Mouse (Mus musculus): ENCODE data around the gene Gm49361. TPM values are rescaled to one million over a fixed set of nuclear protein-coding genes. Genes with fewer than 3 reads are reported as not detected.
"Not testable (repeated sequence)": the region's sequence is repeated elsewhere in the genome, so short reads cannot be mapped to it uniquely, and the experiment has no call there.

Gm49361 gene
- polyA plus RNA-seq, 1 experiment: 4.2 TPM

DNA sequence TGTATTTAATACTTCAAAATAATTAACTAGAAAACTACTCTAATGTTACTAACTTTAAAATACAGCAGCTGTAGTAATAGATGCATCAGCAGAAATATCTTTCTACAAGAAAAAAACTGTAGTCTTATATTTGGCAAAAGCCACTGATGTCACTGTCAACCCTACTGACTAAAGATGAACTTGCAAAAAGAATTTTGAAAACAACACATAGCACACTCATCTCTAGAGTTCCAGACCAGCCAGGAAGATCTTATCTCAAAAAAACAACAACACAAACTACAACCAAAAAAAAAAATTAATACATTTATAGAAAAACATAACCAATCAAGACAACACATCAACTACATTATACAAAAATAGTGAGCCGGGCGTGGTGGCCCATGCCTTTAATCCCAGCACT is 88.4 kb downstream of the Gm49361 start:
- TF ChIP-seq POLR2A (IDR thresholded peaks at IDR 0.05; ENCODE audit: control insufficient read depth, low read depth, low read length): no peak
- no peak for TF ChIP-seq CTCF (IDR thresholded peaks at IDR 0.05; ENCODE audit: control insufficient read depth, insufficient read depth, insufficient replicate concordance, low read depth, low read length)
- H3K4me3 ChIP-seq (ENCODE audit: control insufficient read depth, low read depth, low read length): no peak overlapping the region
- H3K36me3 ChIP-seq (ENCODE audit: control insufficient read depth, insufficient read depth, low read length): no peaks in the 10 kb centered on the region
- no peak overlapping the region for H3K27ac ChIP-seq (ENCODE audit: control insufficient read depth, insufficient read depth, low read depth, low read length)
- H3K27me3 ChIP-seq (ENCODE audit: control insufficient read depth, insufficient read depth, low read length): no peaks in the 10 kb centered on the region
- no peaks in the 10 kb centered on the region for H3K4me1 ChIP-seq (ENCODE audit: control insufficient read depth, insufficient read depth, low read length)

DNA sequence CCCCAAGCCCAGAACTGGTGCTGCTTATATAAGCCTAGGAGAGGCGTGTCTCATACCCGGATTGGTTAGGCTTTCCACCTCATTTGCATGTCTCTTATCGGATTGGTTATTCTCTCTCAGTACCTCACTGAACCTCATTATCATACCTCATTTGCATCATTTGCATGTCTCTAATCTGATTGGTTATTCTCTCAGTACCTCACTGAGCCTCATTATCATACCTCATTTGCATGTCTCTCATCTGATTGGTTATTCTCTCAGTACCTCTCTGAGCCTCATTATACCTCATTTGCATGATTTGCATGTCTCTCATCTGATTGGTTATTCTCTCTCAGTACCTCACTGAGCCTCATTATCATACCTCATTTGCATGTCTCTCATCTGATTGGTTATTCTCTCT is 89.4 kb downstream of the Gm49361 start:
- not testable (repeated sequence) for H3K27me3 ChIP-seq (ENCODE audit: control insufficient read depth, insufficient read depth, low read length); H3K36me3 ChIP-seq (ENCODE audit: control insufficient read depth, insufficient read depth, low read length); H3K4me3 ChIP-seq (ENCODE audit: control insufficient read depth, low read depth, low read length)

DNA sequence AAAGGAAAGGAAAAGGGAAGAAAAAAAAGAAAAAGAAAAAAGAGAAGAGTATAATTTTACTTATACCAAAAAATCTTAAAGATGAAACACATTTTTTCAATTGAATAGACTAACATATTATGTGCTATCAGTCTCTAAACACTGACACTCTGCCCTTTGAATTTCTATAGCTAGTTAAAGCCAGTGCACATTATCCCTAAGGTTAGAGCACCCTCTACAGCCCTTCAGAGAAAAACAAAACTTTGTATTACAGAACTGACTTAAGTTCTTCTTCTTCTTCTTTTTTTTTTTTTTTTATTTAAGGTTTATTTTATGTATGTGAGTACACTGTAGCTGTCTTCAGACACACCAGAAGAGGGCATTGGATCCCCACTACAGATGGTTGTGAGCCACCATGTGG is 96.4 kb downstream of the Gm49361 start:
- H3K4me1 ChIP-seq (ENCODE audit: control insufficient read depth, insufficient read depth, low read length): no peaks in the 10 kb centered on the region
- H3K27ac ChIP-seq (ENCODE audit: control insufficient read depth, insufficient read depth, low read depth, low read length): no peak overlapping the region
- H3K27me3 ChIP-seq (ENCODE audit: control insufficient read depth, insufficient read depth, low read length): no peaks in the 10 kb centered on the region
- TF ChIP-seq CTCF (IDR thresholded peaks at IDR 0.05; ENCODE audit: control insufficient read depth, insufficient read depth, insufficient replicate concordance, low read depth, low read length) (no peak), POLR2A (IDR thresholded peaks at IDR 0.05; ENCODE audit: control insufficient read depth, low read depth, low read length) (no peak)
- H3K36me3 ChIP-seq (ENCODE audit: control insufficient read depth, insufficient read depth, low read length): no peaks in the 10 kb centered on the region; the same call in 1 of the 2 replicates
- H3K4me3 ChIP-seq (ENCODE audit: control insufficient read depth, low read depth, low read length): no peak overlapping the region

More for the DNA sequence above, 89.4 kb downstream of the Gm49361 start:
- not testable (repeated sequence) for H3K27ac ChIP-seq (ENCODE audit: control insufficient read depth, insufficient read depth, low read depth, low read length); H3K4me1 ChIP-seq (ENCODE audit: control insufficient read depth, insufficient read depth, low read length)

- no peaks in the 10 kb centered on the region for H3K4me1 ChIP-seq (ENCODE audit: control insufficient read depth, insufficient read depth, low read length)
- no peaks in the 10 kb centered on the region for H3K27me3 ChIP-seq (ENCODE audit: control insufficient read depth, insufficient read depth, low read length)
- no peaks in the 10 kb centered on the region; the same call in 1 of the 2 replicates for H3K36me3 ChIP-seq (ENCODE audit: control insufficient read depth, insufficient read depth, low read length)
- no peak overlapping the region for H3K4me3 ChIP-seq (ENCODE audit: control insufficient read depth, low read depth, low read length)
- no peak overlapping the region for H3K27ac ChIP-seq (ENCODE audit: control insufficient read depth, insufficient read depth, low read depth, low read length)
- TF ChIP-seq POLR2A (IDR thresholded peaks at IDR 0.05; ENCODE audit: control insufficient read depth, low read depth, low read length) (no peak), CTCF (IDR thresholded peaks at IDR 0.05; ENCODE audit: control insufficient read depth, insufficient read depth, insufficient replicate concordance, low read depth, low read length) (no peak)
Observed at GRCm38 (mm10) chr14:57646155-57646554, 99.7 kb downstream of the Gm49361 start.

- H3K27me3 ChIP-seq (ENCODE audit: control insufficient read depth, insufficient read depth, low read length): no peaks in the 10 kb centered on the region
- no peaks in the 10 kb centered on the region for H3K4me1 ChIP-seq (ENCODE audit: control insufficient read depth, insufficient read depth, low read length)
- TF ChIP-seq POLR2A (IDR thresholded peaks at IDR 0.05; ENCODE audit: control insufficient read depth, low read depth, low read length) (no peak), CTCF (IDR thresholded peaks at IDR 0.05; ENCODE audit: control insufficient read depth, insufficient read depth, insufficient replicate concordance, low read depth, low read length) (no peak)
- no peak overlapping the region for H3K4me3 ChIP-seq (ENCODE audit: control insufficient read depth, low read depth, low read length)
- H3K36me3 ChIP-seq (ENCODE audit: control insufficient read depth, insufficient read depth, low read length): no peaks in the 10 kb centered on the region
- H3K27ac ChIP-seq (ENCODE audit: control insufficient read depth, insufficient read depth, low read depth, low read length): no peak overlapping the region
Observed at GRCm38 (mm10) chr14:57639153-57639552, 106.8 kb downstream of the Gm49361 start.

- H3K4me1 ChIP-seq (ENCODE audit: control insufficient read depth, insufficient read depth, low read length): no peaks in the 10 kb centered on the region
- H3K4me3 ChIP-seq (ENCODE audit: control insufficient read depth, low read depth, low read length): no peak overlapping the region
- no peak overlapping the region for H3K27ac ChIP-seq (ENCODE audit: control insufficient read depth, insufficient read depth, low read depth, low read length)
- TF ChIP-seq CTCF (IDR thresholded peaks at IDR 0.05; ENCODE audit: control insufficient read depth, insufficient read depth, insufficient replicate concordance, low read depth, low read length) (no peak), POLR2A (IDR thresholded peaks at IDR 0.05; ENCODE audit: control insufficient read depth, low read depth, low read length) (no peak)
- no peaks in the 10 kb centered on the region for H3K36me3 ChIP-seq (ENCODE audit: control insufficient read depth, insufficient read depth, low read length)
- H3K27me3 ChIP-seq (ENCODE audit: control insufficient read depth, insufficient read depth, low read length): no peaks in the 10 kb centered on the region
Observed at GRCm38 (mm10) chr14:57634141-57634540, 111.8 kb downstream of the Gm49361 start.

DNA sequence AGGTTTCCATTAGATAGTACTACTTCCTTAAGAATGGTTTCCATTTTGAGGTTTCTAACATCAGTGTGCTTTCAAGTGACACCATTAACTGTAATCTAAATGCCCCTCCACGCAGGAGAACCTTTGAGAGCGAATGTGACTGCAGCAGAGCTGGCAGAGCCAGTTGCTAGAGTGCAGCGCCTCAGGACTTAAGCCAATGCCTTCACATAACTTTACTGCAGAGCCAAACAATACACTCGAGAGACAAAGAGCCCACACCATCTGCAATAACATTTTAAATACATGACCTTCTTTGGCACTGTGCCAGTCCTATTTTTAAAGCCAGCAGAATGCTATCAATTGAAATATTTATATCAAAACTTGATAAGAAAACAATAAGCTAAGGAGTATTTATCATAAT is 116.3 kb downstream of the Gm49361 start:
- TF ChIP-seq CTCF (IDR thresholded peaks at IDR 0.05; ENCODE audit: control insufficient read depth, insufficient read depth, insufficient replicate concordance, low read depth, low read length): no peak
- TF ChIP-seq POLR2A (IDR thresholded peaks at IDR 0.05; ENCODE audit: control insufficient read depth, low read depth, low read length): no peak
- H3K4me3 ChIP-seq (ENCODE audit: control insufficient read depth, low read depth, low read length): no peak overlapping the region
- H3K27me3 ChIP-seq (ENCODE audit: control insufficient read depth, insufficient read depth, low read length): no peaks in the 10 kb centered on the region
- H3K36me3 ChIP-seq (ENCODE audit: control insufficient read depth, insufficient read depth, low read length): no peaks in the 10 kb centered on the region
- H3K4me1 ChIP-seq (ENCODE audit: control insufficient read depth, insufficient read depth, low read length): no peaks in the 10 kb centered on the region
- H3K27ac ChIP-seq (ENCODE audit: control insufficient read depth, insufficient read depth, low read depth, low read length): no peak overlapping the region

- no peak overlapping the region for H3K27ac ChIP-seq (ENCODE audit: control insufficient read depth, insufficient read depth, low read depth, low read length)
- H3K4me3 ChIP-seq (ENCODE audit: control insufficient read depth, low read depth, low read length): no peak overlapping the region
- H3K27me3 ChIP-seq (ENCODE audit: control insufficient read depth, insufficient read depth, low read length): no peaks in the 10 kb centered on the region
- no peaks in the 10 kb centered on the region for H3K4me1 ChIP-seq (ENCODE audit: control insufficient read depth, insufficient read depth, low read length)
- H3K36me3 ChIP-seq (ENCODE audit: control insufficient read depth, insufficient read depth, low read length): peaks cover 2% of the 10 kb centered on the region
- no peak for TF ChIP-seq CTCF (IDR thresholded peaks at IDR 0.05; ENCODE audit: control insufficient read depth, insufficient read depth, insufficient replicate concordance, low read depth, low read length)
- no peak for TF ChIP-seq POLR2A (IDR thresholded peaks at IDR 0.05; ENCODE audit: control insufficient read depth, low read depth, low read length)
Observed at GRCm38 (mm10) chr14:57622934-57623333, 123.0 kb downstream of the Gm49361 start.
